Mouse (Mus musculus): ENCODE measurements around the gene Anks3. TPM values are rescaled to one million over a fixed set of nuclear protein-coding genes. Genes with fewer than 3 reads are reported as not detected.

The Anks3 gene
- polyA plus RNA-seq (2012; ENCODE audit: low replicate concordance) = 20.5 and 42.1 TPM in 2 replicates

DNA sequence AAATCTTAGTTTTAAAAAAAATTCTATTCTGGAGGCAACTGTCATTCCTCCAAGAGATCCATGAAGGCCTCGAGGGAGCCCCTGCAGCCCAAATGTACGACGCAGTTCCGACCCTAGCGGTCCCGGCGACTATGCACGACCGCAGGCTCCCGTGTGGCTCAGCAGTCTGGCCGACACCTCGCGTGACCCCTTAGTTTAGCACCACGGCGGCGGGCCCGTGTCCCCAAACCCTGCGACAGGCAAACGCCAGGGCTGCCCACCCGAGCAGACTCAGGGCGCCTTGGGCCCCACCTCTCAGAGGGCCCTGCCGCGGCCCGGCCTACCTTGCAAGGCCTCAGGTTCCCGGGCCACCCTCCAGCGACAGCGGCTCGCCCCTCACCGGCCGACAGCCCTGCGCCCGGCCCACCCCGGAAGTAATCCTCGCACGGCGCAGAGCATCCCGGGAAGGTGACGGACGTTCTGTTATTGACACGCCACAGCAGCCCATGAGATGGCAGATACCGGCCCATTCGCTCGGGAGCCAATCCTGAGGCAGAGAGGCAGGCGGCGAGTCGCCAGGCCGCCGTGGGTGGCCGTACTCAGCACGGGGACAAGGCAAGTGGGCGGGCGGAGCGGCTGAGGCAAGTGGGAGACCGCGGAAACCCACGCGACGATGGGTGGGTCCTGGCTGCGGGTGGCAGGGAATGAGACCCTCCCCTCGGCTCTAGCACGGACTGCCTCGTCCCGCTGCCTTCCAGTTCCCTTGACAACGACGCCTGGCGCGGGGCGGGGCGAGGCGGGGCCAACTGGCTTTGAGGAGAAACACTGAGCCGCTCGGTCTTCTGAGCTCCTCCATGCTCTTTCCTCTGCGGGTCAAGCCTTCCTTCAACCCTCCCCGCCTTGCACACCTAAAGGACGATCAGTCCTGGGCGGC is at the start of gene Anks3:
Gene Anks3, minus strand, starts transcription at position 409 of the 913 bp plus-strand sequence.

DNA sequence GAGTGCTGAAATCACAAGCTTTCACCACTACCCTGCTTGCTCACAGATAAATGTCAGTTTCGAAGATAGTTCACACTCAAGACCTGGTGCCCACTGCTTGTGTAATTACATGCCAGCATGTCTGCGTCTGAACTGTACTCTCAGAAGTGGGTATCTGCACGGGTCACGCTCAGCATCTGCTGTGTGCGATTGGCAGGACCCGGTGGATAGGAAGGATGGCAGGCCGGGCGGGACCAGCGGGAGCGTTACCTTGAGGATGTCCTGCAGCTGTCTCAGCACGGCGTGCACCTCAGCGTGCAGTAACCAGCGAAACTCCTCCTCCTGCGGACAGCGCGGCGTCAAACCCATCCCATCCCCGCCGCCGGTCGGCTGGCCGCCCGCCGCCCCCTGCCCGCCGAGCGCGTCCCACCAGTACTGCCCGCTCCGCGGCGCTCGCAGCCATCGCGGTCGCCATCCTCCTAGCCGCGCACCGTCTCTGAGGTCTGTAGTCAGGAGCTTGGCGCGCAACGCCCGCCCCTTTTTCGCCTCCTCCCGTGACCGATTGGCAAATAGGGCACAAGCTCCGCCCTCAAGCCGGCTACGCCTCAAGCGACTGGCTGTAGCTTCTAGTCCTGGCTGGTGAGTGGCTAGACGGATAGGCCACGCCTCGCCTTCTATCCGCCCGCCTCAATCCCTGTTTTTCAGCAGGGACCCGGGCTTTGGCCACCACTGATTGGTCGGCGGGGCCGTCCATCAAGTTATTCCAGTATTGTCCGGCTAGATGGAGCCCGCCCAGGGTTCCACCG is 49.2 kb upstream of the Anks3 start, which contains the start of gene Rogdi:
Gene Rogdi, minus strand, starts transcription at position 500 of the 785 bp plus-strand sequence.

DNA sequence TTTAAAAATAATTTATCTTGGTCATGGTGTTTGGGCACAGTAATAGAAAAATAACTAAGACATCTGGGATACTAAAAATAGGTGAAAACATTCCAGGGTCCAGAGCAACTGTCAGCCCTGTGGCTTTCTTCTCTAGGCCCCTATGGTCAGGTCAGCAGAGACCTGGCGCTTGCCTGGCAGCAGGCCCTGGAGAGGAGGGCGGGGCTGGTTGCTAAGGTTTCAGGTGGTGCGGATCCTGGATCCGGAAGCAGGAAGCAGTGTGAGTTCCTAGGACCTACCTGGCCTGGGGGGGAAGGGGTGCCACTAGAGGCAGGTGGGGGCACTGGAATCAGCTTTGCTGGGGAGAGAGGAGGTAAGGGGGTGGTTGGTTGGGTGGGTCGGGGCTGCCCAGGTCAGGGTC is 43.1 kb upstream of the Anks3 start, which contains the start of gene Smim22:
Gene Smim22, plus strand, starts transcription at position 222 of the 400 bp plus-strand sequence.

DNA sequence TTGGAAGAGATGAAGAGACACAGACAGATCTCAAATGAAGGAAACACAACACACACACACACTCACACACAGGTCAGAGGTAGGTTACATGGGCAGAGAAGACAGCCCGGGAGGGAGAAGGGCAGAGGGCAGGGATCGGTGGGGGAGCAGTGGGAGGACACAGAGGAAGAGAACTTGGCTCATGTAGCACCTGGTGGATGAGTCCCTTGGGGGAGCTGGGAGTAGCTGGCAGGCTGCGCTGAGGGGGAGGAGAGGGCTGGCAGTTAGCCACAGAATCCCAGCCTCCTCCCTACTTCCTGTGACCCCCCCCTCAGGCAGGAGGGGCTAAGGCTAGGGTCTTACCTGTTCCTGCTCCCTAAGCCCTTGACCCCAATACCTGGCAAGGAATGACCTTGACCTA is 33.5 kb upstream of the Anks3 start, which contains the start of gene Sept12:
Gene Sept12, minus strand, starts transcription at position 300 of the 400 bp plus-strand sequence.

DNA sequence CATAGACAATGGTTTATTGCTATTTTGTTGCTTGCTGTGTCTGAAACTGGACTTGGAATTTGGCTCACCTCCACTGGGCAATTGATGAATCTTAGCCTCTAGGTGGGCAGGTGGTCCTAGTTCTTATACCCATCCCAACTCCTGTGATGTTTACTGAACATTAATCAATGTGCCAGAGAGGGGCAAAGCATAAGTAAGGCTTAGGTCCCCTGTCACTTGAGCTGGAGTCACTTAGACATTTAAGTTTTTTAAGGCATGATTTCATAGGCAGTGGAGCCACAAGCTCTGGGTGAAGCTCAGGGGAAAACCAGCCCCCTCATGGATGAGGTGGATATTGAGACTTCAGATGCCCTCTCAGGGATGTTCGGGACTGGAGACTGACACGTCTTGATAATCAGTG is 25.5 kb downstream of the Anks3 start, which contains the start of gene Nudt16l1:
Gene Nudt16l1, plus strand, starts transcription at position 301 of the 400 bp plus-strand sequence.

Other genes with a start within 250 kb of the Anks3 start
- gene Nmral1, start 244.8 kb downstream of the Anks3 start, polyA plus RNA-seq (2012; ENCODE audit: low replicate concordance) = 4.3 and 15.4 TPM in 2 replicates
- 4.1 and 6.7 TPM in 2 replicates for gene Hmox2, start 237.8 kb downstream of the Anks3 start, polyA plus RNA-seq (2012; ENCODE audit: low replicate concordance)
- 13.9 and 61.9 TPM in 2 replicates for gene Cdip1, start 173.9 kb downstream of the Anks3 start, polyA plus RNA-seq (2012; ENCODE audit: low replicate concordance)
- gene 4930562C15Rik, start 128.8 kb downstream of the Anks3 start, polyA plus RNA-seq (2012; ENCODE audit: low replicate concordance) = not detected in 2 replicates
- 144 and 197 TPM in 2 replicates for gene Ubald1, start 83.9 kb downstream of the Anks3 start, polyA plus RNA-seq (2012; ENCODE audit: low replicate concordance)
- gene Mgrn1, start 78.0 kb downstream of the Anks3 start, polyA plus RNA-seq (2012; ENCODE audit: low replicate concordance) = 16.4 and 27.2 TPM in 2 replicates
- 11.1 and 27.0 TPM in 2 replicates for gene Nudt16l1, start 25.4 kb downstream of the Anks3 start, polyA plus RNA-seq (2012; ENCODE audit: low replicate concordance)
- gene Sept12, start 33.6 kb upstream of the Anks3 start, polyA plus RNA-seq (2012; ENCODE audit: low replicate concordance) = not detected in 2 replicates
- not detected in 2 replicates for gene Smim22, start 43.1 kb upstream of the Anks3 start, polyA plus RNA-seq (2012; ENCODE audit: low replicate concordance)
- 25.5 and 29.2 TPM in 2 replicates for gene Rogdi, start 49.3 kb upstream of the Anks3 start, polyA plus RNA-seq (2012; ENCODE audit: low replicate concordance)
- 7.0 and 23.1 TPM in 2 replicates for gene Glyr1, start 85.7 kb upstream of the Anks3 start, polyA plus RNA-seq (2012; ENCODE audit: low replicate concordance)
- gene Ubn1, start 85.9 kb upstream of the Anks3 start, polyA plus RNA-seq (2012; ENCODE audit: low replicate concordance) = 13.9 and 28.7 TPM in 2 replicates
- 0.17 and 0.30 TPM in 2 replicates for gene Ppl, start 168.2 kb upstream of the Anks3 start, polyA plus RNA-seq (2012; ENCODE audit: low replicate concordance)
- gene Sec14l5, start 182.9 kb upstream of the Anks3 start, polyA plus RNA-seq (2012; ENCODE audit: low replicate concordance) = 0.02 TPM in 1 of 2 replicates, not detected in the other
- gene Nagpa, start 239.8 kb upstream of the Anks3 start, polyA plus RNA-seq (2012; ENCODE audit: low replicate concordance) = 33.3 and 36.0 TPM in 2 replicates